Mouse (Mus musculus) forelimb bud, embryonic 11.5 days (tissue): ENCODE measurements around the gene Slco6d1.
"Not testable (repeated sequence)": the region's sequence is repeated elsewhere in the genome, so short reads cannot be mapped to it uniquely, and the experiment has no call there.

Source experiments
- DNase-seq: peaks from one replicate; pipeline ENCODE4 v3.0.0-alpha.2; 2012; ENCODE audit warnings: low read depth, low spot score

Gene Slco6d1

DNA sequence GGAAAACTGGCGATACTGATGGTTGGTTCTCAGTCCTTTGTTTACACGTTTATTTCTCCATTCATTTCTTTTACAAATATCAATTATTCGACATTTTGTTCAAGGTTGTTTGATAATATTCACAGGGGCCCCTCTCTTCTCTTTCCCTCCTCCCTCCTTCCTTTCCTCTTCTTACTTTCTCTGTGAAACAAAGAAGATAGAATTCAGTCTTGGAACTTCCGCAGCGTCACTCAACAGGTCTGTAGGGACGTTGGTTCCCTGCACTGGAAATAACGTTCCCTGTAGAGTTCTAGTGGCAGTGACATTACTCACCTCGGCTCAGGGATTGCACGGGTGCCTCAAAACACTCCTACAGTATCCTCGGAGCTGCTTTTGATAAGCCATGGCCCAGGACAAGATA, at the start of gene Slco6d1:
TSS of gene Slco6d1 (plus strand) at position 301 of the 400 bp plus-strand sequence.
- no peak for DNase-seq

- no peak for DNase-seq
Observed at GRCm38 (mm10) chr1:98392001-98392400, 28.9 kb upstream of the Slco6d1 start.

GRCm38 (mm10) chr1:98447929-98448328, 27.0 kb downstream of the Slco6d1 start:
- no peak for DNase-seq

GRCm38 (mm10) chr1:98459224-98459623, 38.3 kb downstream of the Slco6d1 start:
- DNase-seq = not testable (repeated sequence)

GRCm38 (mm10) chr1:98476381-98476780, 55.5 kb downstream of the Slco6d1 start:
- not testable (repeated sequence) for DNase-seq

GRCm38 (mm10) chr1:98479243-98479642, 58.3 kb downstream of the Slco6d1 start:
- DNase-seq = no peak

DNA sequence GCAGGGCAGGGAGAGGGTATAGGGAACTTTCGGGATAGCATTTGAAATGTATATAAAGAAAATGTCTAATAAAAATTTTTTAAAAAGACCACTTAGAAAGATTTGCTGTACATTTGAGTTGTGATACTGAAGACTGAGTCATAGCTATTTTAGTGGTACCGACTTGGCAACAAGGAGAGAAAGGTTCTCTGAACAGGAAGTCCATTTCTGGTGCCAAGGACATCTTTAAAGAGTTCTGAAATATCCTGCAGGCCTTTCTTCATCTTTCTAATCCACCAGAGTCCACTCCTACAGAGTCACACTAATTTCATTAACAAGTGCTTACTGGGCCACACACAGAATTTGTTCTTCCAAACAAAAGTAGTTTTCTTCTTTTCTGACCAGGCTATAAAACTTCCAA, 85.1 kb downstream of the Slco6d1 start:
- DNase-seq = no peak

DNA sequence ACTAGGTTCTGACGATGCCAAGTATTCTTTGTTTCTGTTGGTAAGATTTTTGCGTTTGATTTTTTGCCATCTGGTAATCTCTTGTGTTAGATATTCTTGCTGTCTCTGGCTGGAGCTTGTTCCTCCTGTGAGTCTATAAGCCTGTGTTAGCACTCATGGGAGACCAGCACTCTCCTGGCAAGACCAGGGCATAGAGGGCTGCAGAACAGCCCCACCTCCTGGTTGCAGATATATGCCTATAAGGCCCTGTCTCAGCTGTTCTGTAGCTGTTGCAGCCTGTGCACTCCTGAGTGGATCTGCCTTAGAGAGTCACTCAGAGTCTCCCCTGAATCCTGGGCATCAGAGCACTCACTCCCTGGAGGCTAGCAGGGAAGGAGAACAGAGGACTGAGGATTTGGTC, 102.1 kb downstream of the Slco6d1 start:
- DNase-seq = no peak

DNA sequence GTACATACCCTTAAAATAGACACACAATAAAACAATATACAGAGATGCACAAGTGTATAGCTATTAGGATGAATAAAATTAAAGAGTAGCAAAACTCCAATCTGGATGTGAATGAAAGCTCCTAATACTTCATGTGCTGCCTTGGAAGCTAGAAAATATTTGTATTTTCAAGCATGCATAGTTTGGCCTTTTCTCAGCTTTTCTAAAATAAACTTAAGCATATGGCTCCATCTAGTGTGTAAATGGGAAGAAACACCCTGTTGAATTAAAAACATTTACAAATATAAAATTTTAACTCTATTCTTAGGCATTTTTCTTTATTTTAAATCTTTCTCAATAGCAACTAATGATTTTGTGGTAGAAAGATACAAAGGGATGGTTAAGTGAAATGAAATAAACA, 102.6 kb downstream of the Slco6d1 start:
- DNase-seq = no peak

GRCm38 (mm10) chr1:98528368-98528767, 107.4 kb downstream of the Slco6d1 start:
- not testable (repeated sequence) for DNase-seq

GRCm38 (mm10) chr1:98545372-98545771, 124.4 kb downstream of the Slco6d1 start:
- no peak for DNase-seq

GRCm38 (mm10) chr1:98554388-98554787, 133.5 kb downstream of the Slco6d1 start:
- no peak for DNase-seq

DNA sequence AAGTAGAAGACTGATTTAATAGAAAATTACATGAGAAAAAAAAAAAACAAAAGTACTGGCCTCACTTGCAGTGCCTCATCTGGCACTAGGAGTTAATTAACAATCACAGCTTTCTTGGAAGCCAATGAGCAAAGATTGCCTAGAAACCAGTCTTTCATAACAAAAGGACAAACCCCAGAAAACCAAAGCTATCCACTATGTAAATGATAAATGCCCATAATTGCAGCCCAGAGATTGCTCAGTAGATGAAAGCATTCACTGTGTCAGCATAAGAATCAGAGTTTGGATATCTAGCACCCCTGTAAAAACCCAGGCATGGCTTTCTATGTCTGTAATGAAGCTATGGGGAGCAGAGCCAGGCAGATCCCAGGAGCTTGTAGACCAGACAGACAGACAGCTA, 144.8 kb downstream of the Slco6d1 start:
- no peak for DNase-seq
